Mouse (Mus musculus) bone marrow, adult 2 months (tissue): ENCODE measurements around the gene Cpne8.

Experiments used
- CTCF ChIP-seq: fragments of 200-500 bp; IDR thresholded peaks from 2 replicates; pipeline ENCODE4 v1.5.1; 2011; ENCODE audit warnings: low read length, control low read depth; ENCODE audit not compliant: control insufficient read depth, insufficient read depth
- POLR2A ChIP-seq: fragments of 200-500 bp; IDR thresholded peaks from 2 replicates; pipeline ENCODE4 v1.6.1; 2011; ENCODE audit warnings: low read depth, mild to moderate bottlenecking, control low read depth, low read length, borderline replicate concordance; ENCODE audit not compliant: control insufficient read depth

DNA sequence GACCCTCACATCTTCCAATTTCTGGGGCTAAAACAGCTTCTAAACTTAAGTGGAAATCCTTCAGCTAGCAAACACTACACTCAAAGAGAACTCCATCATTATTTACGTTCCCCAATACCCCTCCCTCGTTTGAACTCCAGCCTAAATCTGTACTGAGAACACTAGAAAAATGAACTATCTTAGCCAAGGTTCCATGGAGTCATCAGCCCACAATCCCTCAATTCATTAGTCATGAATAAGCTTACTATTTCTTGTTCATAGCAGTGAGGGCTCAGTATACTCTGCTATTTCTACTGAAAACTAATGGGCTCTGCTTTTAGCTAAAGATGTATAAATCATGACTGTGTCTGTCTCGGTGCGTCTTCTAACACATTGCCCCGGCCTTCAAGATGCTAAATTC is 55.0 kb downstream of the Cpne8 start:
- TF ChIP-seq CTCF, result no peak
- no peak for TF ChIP-seq POLR2A
